Mouse (Mus musculus) liver, embryonic 12.5 days (tissue): Measurements from ENCODE around the gene Rexo1. TPM values are rescaled to one million over a fixed set of nuclear protein-coding genes. Genes with fewer than 3 reads are reported as not detected.

Experiments used
- microRNA-seq: library from miRNA; unstranded; fragments of <30 nt; microRNA quantifications from one replicate; pipeline ENCODE4, GENCODE M21; 2017
- polyA plus RNA-seq: library from polyadenylated mRNA; unstranded; fragments of >200 nt; fragmentation: Nextera tagmentation; extraction: Ambion mirVana; gene quantifications from 2 replicates; pipeline ENCODE4 v1.2.1, GENCODE M21; 2016

Rexo1 gene
- polyA plus RNA-seq, 1 experiment from 2014 or later, result 23.9 TPM

Small RNA genes lying within 50 kb of the gene (microRNA-seq; reads per million reads assigned to microRNA genes)
- not detected for gene Mir6912

Other genes with a start within 250 kb of the Rexo1 start
- gene 2310011J03Rik, start 241.0 kb downstream of the Rexo1 start, polyA plus RNA-seq, result 46.0 and 46.7 TPM in 2 replicates
- gene Pcsk4, start 232.1 kb downstream of the Rexo1 start, polyA plus RNA-seq, result 6.9 and 7.2 TPM in 2 replicates
- 61.4 and 61.6 TPM in 2 replicates for gene Reep6, start 231.6 kb downstream of the Rexo1 start, polyA plus RNA-seq
- gene Adamtsl5, start 213.1 kb downstream of the Rexo1 start, polyA plus RNA-seq, result 2.4 and 2.9 TPM in 2 replicates
- gene Plk5, start 205.1 kb downstream of the Rexo1 start, polyA plus RNA-seq, result 0.06 and 0.10 TPM in 2 replicates
- 2.1 TPM in 2 replicates for gene Mex3d, start 173.9 kb downstream of the Rexo1 start, polyA plus RNA-seq
- gene Mbd3, start 162.0 kb downstream of the Rexo1 start, polyA plus RNA-seq, result 134 and 140 TPM in 2 replicates
- 594 and 628 TPM in 2 replicates for gene Uqcr11, start 154.7 kb downstream of the Rexo1 start, polyA plus RNA-seq
- 110 and 115 TPM in 2 replicates for gene Tcf3, start 127.9 kb downstream of the Rexo1 start, polyA plus RNA-seq
- 0.29 and 0.33 TPM in 2 replicates for gene Onecut3, start 66.7 kb downstream of the Rexo1 start, polyA plus RNA-seq
- 0.02 and 0.08 TPM in 2 replicates for gene Atp8b3, start 22.4 kb downstream of the Rexo1 start, polyA plus RNA-seq
- 24.0 and 24.7 TPM in 2 replicates for gene Klf16, start 15.8 kb upstream of the Rexo1 start, polyA plus RNA-seq
- 86.4 and 88.9 TPM in 2 replicates for gene Abhd17a, start 28.8 kb upstream of the Rexo1 start, polyA plus RNA-seq
- 63.3 and 65.2 TPM in 2 replicates for gene Scamp4, start 41.3 kb upstream of the Rexo1 start, polyA plus RNA-seq
- 7.0 and 7.4 TPM in 2 replicates for gene Adat3, start 41.3 kb upstream of the Rexo1 start, polyA plus RNA-seq
- 2.6 and 3.0 TPM in 2 replicates for gene Gm49322, start 44.5 kb upstream of the Rexo1 start, polyA plus RNA-seq
- gene Csnk1g2, start 61.3 kb upstream of the Rexo1 start, polyA plus RNA-seq, result 106 TPM in 2 replicates
- gene Btbd2, start 95.5 kb upstream of the Rexo1 start, polyA plus RNA-seq, result 26.0 and 27.3 TPM in 2 replicates
- 124 and 125 TPM in 2 replicates for gene Mknk2, start 116.6 kb upstream of the Rexo1 start, polyA plus RNA-seq
- 43.9 and 45.3 TPM in 2 replicates for gene Mob3a, start 140.4 kb upstream of the Rexo1 start, polyA plus RNA-seq
- 10.1 and 10.6 TPM in 2 replicates for gene Izumo4, start 140.6 kb upstream of the Rexo1 start, polyA plus RNA-seq
- 36.5 and 38.2 TPM in 2 replicates for gene Ap3d1, start 180.7 kb upstream of the Rexo1 start, polyA plus RNA-seq
- gene Dot1l, start 193.6 kb upstream of the Rexo1 start, polyA plus RNA-seq, result 15.7 TPM in 2 replicates
- 53.5 and 54.1 TPM in 2 replicates for gene Sf3a2, start 236.6 kb upstream of the Rexo1 start, polyA plus RNA-seq
- 134 and 137 TPM in 2 replicates for gene Plekhj1, start 237.1 kb upstream of the Rexo1 start, polyA plus RNA-seq
- gene Amh, start 243.7 kb upstream of the Rexo1 start, polyA plus RNA-seq, result 0.07 TPM in 1 of 2 replicates, not detected in the other